Mouse (Mus musculus) kidney, embryonic 15.5 days (tissue): ENCODE results near the gene Tmub2. TPM values are rescaled to one million over a fixed set of nuclear protein-coding genes. Genes with fewer than 3 reads are reported as not detected.

Experiments
- ATAC-seq: fragments of 200-750 bp; cut with Nextera tagmentation; replicated peaks from 2 replicates; pipeline ENCODE4 v1.8.0; 2017; ENCODE audit warnings: moderate TSS enrichment; ENCODE audit not compliant: low FRiP score
- H3K27ac ChIP-seq: fragments of 300-500 bp; sonication (generic); 2 replicates; pipeline ENCODE4 v1.5.1; 2015; ENCODE audit warnings: mild to moderate bottlenecking, inconsistent platforms
- H3K27me3 ChIP-seq: fragments of 300-500 bp; sonication (generic); 2 replicates; pipeline ENCODE4 v1.6.1; 2015; ENCODE audit warnings: inconsistent platforms
- H3K36me3 ChIP-seq: fragments of 300-500 bp; sonication (generic); 2 replicates; pipeline ENCODE4 v1.6.1; 2015; ENCODE audit warnings: inconsistent platforms
- H3K4me1 ChIP-seq: fragments of 300-500 bp; sonication (generic); 2 replicates; pipeline ENCODE4 v1.6.1; 2015; ENCODE audit warnings: inconsistent platforms
- H3K4me2 ChIP-seq: fragments of 300-500 bp; sonication (generic); 2 replicates; pipeline ENCODE4 v1.6.1; 2015; ENCODE audit warnings: moderate library complexity, mild to moderate bottlenecking, inconsistent platforms
- H3K4me3 ChIP-seq: fragments of 300-500 bp; sonication (generic); replicated peaks from 2 replicates; pipeline ENCODE4 v1.5.1; 2015; ENCODE audit warnings: mild to moderate bottlenecking, inconsistent platforms
- H3K9ac ChIP-seq: fragments of 300-500 bp; sonication (generic); 2 replicates; pipeline ENCODE4 v1.6.1; 2015; ENCODE audit warnings: mild to moderate bottlenecking, inconsistent platforms
- H3K9me3 ChIP-seq: fragments of 300-500 bp; sonication (generic); replicated peaks from 2 replicates; pipeline ENCODE4 v1.6.1; 2016; ENCODE audit warnings: inconsistent platforms
- WGBS: fragments of 180-500 bp; shearing (Covaris S2); methylation state at CpG from one replicate; pipeline ENCODE4 v1.1.7; 2015; ENCODE audit warnings: mixed read lengths; 5-methylcytosine and 5-hydroxymethylcytosine counted together
- polyA plus RNA-seq: library from polyadenylated mRNA; unstranded; fragments of >200 nt; fragmentation: Nextera tagmentation; extraction: Ambion mirVana; gene quantifications from 2 replicates; pipeline ENCODE4 v1.2.1, GENCODE M21; 2015

Tmub2 gene
- polyA plus RNA-seq, 1 experiment from 2014 or later, result 57.9 TPM

- peak; percentile 21 for ATAC-seq
- Histone ChIP-seq H3K36me3 (peaks cover 41% of the 10 kb centered on the region), H3K4me1 (peaks cover 31% of the 10 kb centered on the region), H3K9ac (peak overlapping the region; percentile 90), H3K27me3 (no peaks in the 10 kb centered on the region), H3K27ac (peak overlapping the region; percentile 99), H3K9me3 (no peaks in the 10 kb centered on the region), H3K4me3 (peak overlapping the region; percentile 92), H3K4me2 (peak overlapping the region; percentile 83)
- under 1% methylated on average over 46 of the region's 73 CpGs for whole genome bisulfite sequencing
Observed at GRCm38 (mm10) chr11:102295598-102296471, 11.1 kb downstream of the Tmub2 start.

DNA sequence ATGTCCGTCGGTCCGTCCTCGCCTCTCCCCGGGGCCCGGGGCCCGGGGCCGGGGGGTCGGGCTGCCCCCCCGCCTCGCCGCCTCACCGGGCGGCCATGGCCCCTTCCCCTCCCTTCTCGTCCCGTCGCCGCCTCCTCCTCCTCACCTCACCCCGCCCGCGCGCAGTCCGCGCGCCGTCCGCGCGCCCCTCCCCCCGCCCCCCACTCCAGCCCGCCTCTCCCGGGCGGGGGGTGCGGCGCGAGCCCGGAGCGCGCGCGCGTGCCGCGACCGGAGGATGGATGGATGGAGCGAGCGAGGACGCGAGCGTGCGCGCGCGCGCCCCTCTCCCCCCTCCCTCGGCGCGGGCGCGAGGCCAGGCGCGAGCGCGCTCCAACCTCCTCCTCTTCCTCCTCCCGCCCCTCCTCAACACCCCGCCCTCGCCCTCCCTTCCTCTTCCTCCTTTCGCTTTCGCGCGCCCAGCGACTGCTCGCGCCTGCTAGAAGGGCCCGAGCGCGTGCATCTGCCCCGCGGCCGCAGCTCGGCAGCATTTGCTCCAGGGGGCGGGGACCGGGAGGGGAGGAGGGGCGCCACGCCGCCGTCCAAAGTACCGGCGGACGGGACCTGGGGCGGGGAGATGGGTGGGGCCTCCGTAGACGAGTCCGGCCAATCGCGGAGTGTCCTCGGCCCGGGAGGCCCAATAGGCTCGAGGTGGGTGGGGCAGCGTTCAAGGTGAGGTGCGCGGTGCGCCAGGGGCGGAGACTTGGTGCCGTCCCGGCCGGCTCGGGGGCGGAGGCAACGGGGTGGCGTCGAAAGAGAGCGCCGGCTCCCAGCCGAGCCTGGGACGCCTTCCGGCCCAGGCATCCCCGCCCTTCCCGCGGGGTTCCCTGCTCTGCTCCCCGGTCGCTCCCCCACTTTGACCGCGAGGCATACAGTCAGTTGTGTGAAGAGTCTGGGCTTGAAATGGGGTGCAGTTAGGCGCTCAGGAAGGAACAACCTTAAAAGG is 12.1 kb downstream of the Tmub2 start, which contains the start of gene Atxn7l3:
Gene Atxn7l3, minus strand, starts transcription at position 141 of the 982 bp plus-strand sequence.
- Histone ChIP-seq H3K4me3 (peak within 1 kb of the TSS; percentile 92), H3K9ac (peak within 1 kb of the TSS; percentile 90), H3K27ac (peak within 1 kb of the TSS; percentile 99), H3K36me3 (peaks cover 31% of the 10 kb centered on the region), H3K4me2 (peak within 1 kb of the TSS; percentile 83), H3K4me1 (peaks cover 29% of the 10 kb centered on the region), H3K9me3 (no peaks in the 10 kb centered on the region), H3K27me3 (no peaks in the 10 kb centered on the region)
- WGBS, result under 1% methylated on average over 65 of the region's 125 CpGs
- ATAC-seq, result peak; percentile 96

DNA sequence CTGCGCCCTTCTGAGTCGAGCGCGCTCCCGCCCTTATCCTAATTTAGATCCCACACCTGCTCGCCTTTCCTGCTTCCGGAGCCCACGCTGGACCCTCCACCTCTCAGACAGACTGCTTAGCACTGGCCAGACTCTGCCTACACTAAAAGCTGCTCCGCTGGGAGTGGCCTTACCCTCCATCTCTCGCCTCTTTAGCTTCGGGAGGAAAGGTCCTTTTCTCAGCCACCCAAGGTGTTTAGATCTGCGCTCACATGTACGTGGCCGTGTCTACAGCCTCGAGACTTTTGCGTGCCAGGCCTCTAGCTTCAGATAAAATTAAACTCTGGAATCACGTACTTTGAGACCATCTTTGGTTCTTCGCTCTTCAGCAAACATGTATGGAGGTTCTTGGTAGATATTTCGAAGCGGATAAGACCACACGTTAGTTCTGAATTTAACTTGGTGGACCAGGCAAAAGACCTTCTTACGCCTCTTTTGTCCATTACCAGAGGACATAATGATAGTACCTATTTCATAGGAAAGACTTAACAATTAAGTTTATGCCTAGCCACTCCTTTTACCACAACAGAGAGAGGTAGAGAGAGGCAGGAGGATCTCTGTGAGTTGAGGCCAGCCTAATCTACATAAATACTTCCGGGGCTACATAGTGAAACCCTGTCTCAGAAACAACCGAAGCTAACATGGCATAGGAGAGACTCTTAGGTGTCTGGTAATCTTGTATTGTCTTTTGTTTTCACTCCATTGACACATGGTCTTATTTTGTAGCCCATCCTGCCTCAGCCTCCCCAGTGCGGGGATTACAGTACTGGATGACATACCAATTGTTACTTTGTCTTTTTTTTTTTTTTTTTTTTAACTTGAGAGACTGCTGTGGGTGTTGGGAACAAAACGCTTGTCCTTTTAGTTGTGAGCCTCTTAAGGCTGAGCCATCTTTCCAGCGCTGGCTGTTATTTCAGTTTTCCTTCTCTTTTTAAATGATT is 13.1 kb downstream of the Tmub2 start:
- Histone ChIP-seq H3K9me3 (no peaks in the 10 kb centered on the region), H3K27ac (peak overlapping the region; percentile 99), H3K4me1 (peaks cover 29% of the 10 kb centered on the region), H3K36me3 (peaks cover 21% of the 10 kb centered on the region), H3K4me2 (peak overlapping the region; percentile 83), H3K27me3 (no peaks in the 10 kb centered on the region), H3K4me3 (peak overlapping the region; percentile 92), H3K9ac (peak overlapping the region; percentile 72)
- peak; percentile 30 for ATAC-seq
- WGBS, result 25% methylated on average over 27 of the region's 27 CpGs

DNA sequence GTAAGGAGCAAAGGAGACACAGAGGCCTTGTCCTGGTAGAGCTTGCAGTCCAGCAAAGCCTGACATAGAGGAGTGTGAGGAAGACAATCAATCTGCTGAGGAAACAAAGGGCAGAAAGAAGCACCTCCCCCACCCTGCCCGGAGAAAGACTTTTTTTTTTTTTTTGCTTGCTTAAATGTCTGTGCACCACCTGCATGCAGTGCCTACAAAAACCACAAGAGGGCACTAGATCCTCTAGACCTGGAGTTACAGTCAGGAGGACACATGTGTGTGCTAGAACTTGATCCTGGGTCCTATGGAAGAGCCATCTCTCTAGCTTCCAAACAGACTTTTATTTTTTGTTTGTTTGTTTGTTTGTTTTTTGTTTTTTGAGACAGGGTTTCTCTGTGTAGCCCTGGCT is 15.1 kb downstream of the Tmub2 start:
- H3K9ac ChIP-seq, result no peak overlapping the region
- no peak overlapping the region for H3K27ac ChIP-seq
- ATAC-seq, result no peak
- peaks cover 17% of the 10 kb centered on the region for H3K4me1 ChIP-seq
- H3K4me2 ChIP-seq, result no peak overlapping the region
- no peak overlapping the region for H3K4me3 ChIP-seq
- H3K9me3 ChIP-seq, result no peaks in the 10 kb centered on the region
- no peaks in the 10 kb centered on the region for H3K27me3 ChIP-seq
- 6% methylated on average over 1 of the region's 1 CpGs for WGBS
- 0 out of 2 replicates have a peak, but pooled peaks cover under 1% of the 10 kb centered on the region for H3K36me3 ChIP-seq

- H3K9ac ChIP-seq, result no peak overlapping the region
- WGBS, result 47% methylated on average over 2 of the region's 2 CpGs
- H3K27ac ChIP-seq, result no peak overlapping the region
- H3K36me3 ChIP-seq, result peaks cover 32% of the 10 kb centered on the region
- no peak overlapping the region for H3K4me2 ChIP-seq
- ATAC-seq, result no peak
- peaks cover 10% of the 10 kb centered on the region for H3K4me1 ChIP-seq
- no peak overlapping the region for H3K4me3 ChIP-seq
- H3K27me3 ChIP-seq, result no peaks in the 10 kb centered on the region
- H3K9me3 ChIP-seq, result no peaks in the 10 kb centered on the region
Observed at GRCm38 (mm10) chr11:102304141-102304540, 19.4 kb downstream of the Tmub2 start.

- no peak overlapping the region for H3K4me2 ChIP-seq
- H3K9ac ChIP-seq, result no peak overlapping the region
- 58% methylated on average over 3 of the region's 3 CpGs for WGBS
- H3K27ac ChIP-seq, result no peak overlapping the region
- peaks cover 42% of the 10 kb centered on the region for H3K36me3 ChIP-seq
- H3K4me1 ChIP-seq, result peaks cover 22% of the 10 kb centered on the region
- no peaks in the 10 kb centered on the region for H3K9me3 ChIP-seq
- no peak for ATAC-seq
- no peak overlapping the region for H3K4me3 ChIP-seq
- no peaks in the 10 kb centered on the region for H3K27me3 ChIP-seq
Observed at GRCm38 (mm10) chr11:102305359-102305758, 20.6 kb downstream of the Tmub2 start.

DNA sequence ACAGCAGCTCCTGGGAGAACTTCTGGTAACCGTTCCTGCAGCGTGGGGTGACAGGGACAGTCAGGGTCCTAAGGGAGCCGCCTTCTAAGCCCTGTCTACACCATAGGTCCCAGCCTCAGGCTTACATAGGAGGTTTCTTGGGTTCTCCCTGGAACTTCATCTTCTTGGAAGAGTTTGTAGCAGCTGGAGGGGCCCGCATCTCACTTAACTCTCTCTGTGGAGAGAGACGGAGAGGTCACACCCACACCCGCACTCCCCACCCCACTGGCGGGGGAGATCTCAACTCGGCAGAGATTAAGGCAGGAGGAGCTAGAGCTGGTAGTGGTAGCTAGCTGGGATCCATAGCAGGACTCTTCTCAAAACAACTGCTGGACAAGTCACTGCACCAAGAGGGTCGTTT is 23.4 kb downstream of the Tmub2 start:
- H3K27ac ChIP-seq, result no peak overlapping the region
- no peaks in the 10 kb centered on the region for H3K27me3 ChIP-seq
- H3K4me3 ChIP-seq, result no peak overlapping the region
- H3K36me3 ChIP-seq, result peaks cover 63% of the 10 kb centered on the region
- H3K4me1 ChIP-seq, result peaks cover 33% of the 10 kb centered on the region
- no peaks in the 10 kb centered on the region for H3K9me3 ChIP-seq
- no peak overlapping the region for H3K9ac ChIP-seq
- no peak for ATAC-seq
- no peak overlapping the region for H3K4me2 ChIP-seq
- WGBS, result 91% methylated on average over 9 of the region's 9 CpGs

DNA sequence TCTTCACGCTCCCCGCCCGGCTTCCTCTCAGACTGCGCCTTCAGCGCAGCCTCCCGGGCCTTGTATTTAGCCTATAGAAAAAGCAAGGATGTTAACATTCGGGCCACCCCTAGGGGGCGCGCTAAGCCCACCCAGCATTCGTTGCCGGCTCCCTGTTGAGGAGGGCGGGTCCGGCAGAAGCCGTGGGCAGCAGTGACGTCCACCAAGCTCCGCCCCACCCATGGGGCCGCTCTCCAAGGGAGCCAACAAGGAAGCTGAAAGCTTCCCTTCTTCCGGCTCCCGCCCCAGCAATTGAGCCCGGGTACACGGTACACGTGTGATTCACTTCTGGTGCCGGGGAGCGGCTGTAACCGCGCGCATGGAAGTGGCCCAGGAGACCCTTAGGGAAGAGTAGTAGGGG is 24.2 kb downstream of the Tmub2 start:
- Histone ChIP-seq H3K9me3 (no peaks in the 10 kb centered on the region), H3K27ac (peak overlapping the region; percentile 63), H3K4me1 (peaks cover 33% of the 10 kb centered on the region), H3K4me2 (peak overlapping the region; percentile 59), H3K27me3 (no peaks in the 10 kb centered on the region), H3K9ac (peak overlapping the region; percentile 8; the same call in 1 of the 2 replicates), H3K4me3 (peak overlapping the region; percentile 38), H3K36me3 (peaks cover 72% of the 10 kb centered on the region)
- peak; percentile 96 for ATAC-seq
- WGBS, result under 1% methylated on average over 27 of the region's 27 CpGs

GRCm38 (mm10) chr11:102309821-102310617 is 25.3 kb downstream of the Tmub2 start:
- no peaks in the 10 kb centered on the region for H3K27me3 ChIP-seq
- H3K9ac ChIP-seq, result peak overlapping the region; percentile 8; the same call in 1 of the 2 replicates
- H3K27ac ChIP-seq, result peak overlapping the region; percentile 63
- no peak for ATAC-seq
- H3K4me2 ChIP-seq, result peak overlapping the region; percentile 59
- 86% methylated on average over 22 of the region's 22 CpGs for WGBS
- peak overlapping the region; percentile 38 for H3K4me3 ChIP-seq
- H3K9me3 ChIP-seq, result no peaks in the 10 kb centered on the region
- H3K36me3 ChIP-seq, result peaks cover 82% of the 10 kb centered on the region
- H3K4me1 ChIP-seq, result peaks cover 33% of the 10 kb centered on the region
